19 mouse cellular contexts compared by ENCODE assay signal in genomic region chr19:60528602-60529001, GRCm38 (mm10). TPM values are rescaled to one million over a fixed set of nuclear protein-coding genes. Genes with fewer than 3 reads are reported as not detected.
A peak's percentile ranks its signal among the peaks of the same experiment; 100 is the strongest.
DNase-seq lines count a peak whose midpoint lies in the region; ATAC-seq and TF ChIP-seq lines count a peak whose summit lies in the region.
"Had no signal": no experiment of that assay in that cellular context is flagged by ENCODE, and none has a peak within 500 bp of the region (broad histone marks: within the 10 kb centered on the region; RNA-seq: fewer than 3 reads in every experiment).

No protein-coding gene starts in this region.

- peak overlapping the region; percentile 76 for H3K27ac ChIP-seq in MEL (ENCODE audit: control insufficient read depth, low read depth, low read length)

- DNase-seq in MEL (ENCODE audit: low read depth, low spot score), result peak; percentile 55
- DNase-seq: adrenal gland, adult 2 months; adrenal gland, adult 8-10 months; adrenal gland, postnatal 10 days; adrenal gland, postnatal 14 days; adrenal gland, postnatal 25 days; adrenal gland, postnatal 36 days; B cell, adult 2 months; cerebellum, adult 11 months; cerebellum, adult 11-12 months; cerebellum, adult 18-20 months; cerebellum, adult 2 months; cerebellum, adult 8-10 months had no signal

- peaks cover 23 to 33% of the 10 kb centered on the region in 2 experiments for H3K36me3 ChIP-seq in MEL (ENCODE audit: control insufficient read depth in 1 of 2, insufficient read depth in 2 of 2, low read length in 2 of 2)

- TF ChIP-seq POLR2A in MEL (IDR thresholded peaks at IDR 0.05; ENCODE audit: control insufficient read depth in 1 of 2, insufficient read depth in 1 of 2, low read depth in 1 of 2, low read length in 2 of 2, poor library complexity in 1 of 2), result no peak

- peak overlapping the region; percentile 6; the same call in 1 of the 2 replicates for H3K9ac ChIP-seq in MEL (ENCODE audit: control insufficient read depth, low read depth, low read length, poor library complexity, severe bottlenecking)

- H3K4me3 ChIP-seq in MEL (ENCODE audit: control insufficient read depth in 1 of 2, insufficient read depth in 1 of 2, low read depth in 2 of 2, low read length in 2 of 2), result no peak overlapping the region

- peaks cover 11 to 17% of the 10 kb centered on the region in 2 experiments for H3K4me1 ChIP-seq in MEL (ENCODE audit: control insufficient read depth in 1 of 2, insufficient read depth in 2 of 2, low read length in 2 of 2)

- TF ChIP-seq RAD21 in MEL (IDR thresholded peaks at IDR 0.05; ENCODE audit: low read depth, low read length), result no peak

- H3K27me3 ChIP-seq in MEL (ENCODE audit: control insufficient read depth in 1 of 2, insufficient read depth in 2 of 2, low read length in 2 of 2), result no peaks in the 10 kb centered on the region
- H3K27me3 ChIP-seq: CH12.LX, Patski had no signal

- ATAC-seq in erythroblast, adult 5-6 weeks (replicated peaks; ENCODE audit: low FRiP score, poor library complexity, severe bottlenecking), result no peak
- ATAC-seq: activated CD4-positive, CD25-positive, alpha-beta regulatory T cell, adult 4 months; CD4-positive, CD25-positive, alpha-beta regulatory T cell, adult 4 months; Patski had no signal

- no peak for TF ChIP-seq CTCF in MEL (IDR thresholded peaks at IDR 0.05 in 2 of 3, conservative IDR thresholded peaks at IDR 0.05 in 1 of 3; ENCODE audit: control insufficient read depth in 1 of 3, insufficient read depth in 1 of 3, low read depth in 2 of 3, low read length in 3 of 3, poor library complexity in 1 of 3, severe bottlenecking in 1 of 3)

- TF ChIP-seq EP300 in MEL (IDR thresholded peaks at IDR 0.05; ENCODE audit: low read depth in 1 of 2, low read length in 2 of 2), result peak; percentile 79 to 89

- no peaks in the 10 kb centered on the region for H3K9me3 ChIP-seq in MEL (replicated peaks; ENCODE audit: insufficient read depth, low read length)
- H3K9me3 ChIP-seq: G1E had no signal

- no peaks in the 10 kb centered on the region for H3K79me2 ChIP-seq in MEL (ENCODE audit: control insufficient read depth, insufficient read depth, low read length, poor library complexity)

TF ChIP-seq in MEL, 35 proteins besides CTCF, POLR2A, EP300 and RAD21:
- no peak for TF ChIP-seq MXI1 (IDR thresholded peaks at IDR 0.05; ENCODE audit: low read depth, low read length)
- TF ChIP-seq TCF12 (IDR thresholded peaks at IDR 0.05; ENCODE audit: low read depth, low read length), result peak; percentile 89
- TF ChIP-seq E2F4 (IDR thresholded peaks at IDR 0.05; ENCODE audit: borderline replicate concordance, low read depth, low read length), result no peak
- TF ChIP-seq ETS1 (IDR thresholded peaks at IDR 0.05; ENCODE audit: low read depth, low read length), result peak; percentile 70
- peak; percentile 71 for TF ChIP-seq RCOR1 (IDR thresholded peaks at IDR 0.05; ENCODE audit: low read depth, low read length)
- peak; percentile 50; the same call in 1 of the 2 replicates for TF ChIP-seq ZNF384 (IDR thresholded peaks at IDR 0.05; ENCODE audit: low read depth, low read length)
- TF ChIP-seq CHD2 (IDR thresholded peaks at IDR 0.05; ENCODE audit: low read length), result no peak; the same call in 1 of the 2 replicates
- no peak for TF ChIP-seq USF2 (IDR thresholded peaks at IDR 0.05; ENCODE audit: borderline replicate concordance in 1 of 2, insufficient read depth in 1 of 2, low read depth in 1 of 2, low read length in 2 of 2)
- TF ChIP-seq TAL1 (IDR thresholded peaks at IDR 0.05; ENCODE audit: low read length), result no peak; the same call in 1 of the 2 replicates
- TF ChIP-seq KAT2A (conservative IDR thresholded peaks at IDR 0.05; ENCODE audit: low read depth, low read length), result no peak
- peak; percentile 87 for TF ChIP-seq GATA1 (IDR thresholded peaks at IDR 0.05; ENCODE audit: low read depth, low read length)

RNA-seq across cellular contexts. Expression of gene Cacul1, which starts 52.2 kb away (rescaled TPM):
- 48.6 and 52.3 TPM in 2 replicates for total RNA-seq in MEL (2012; rRNA removed)
- polyA plus RNA-seq in MEL (2012; ENCODE audit: insufficient read depth in 1 of 2, insufficient read length in 2 of 2, low read depth in 1 of 2, low replicate concordance in 2 of 2, missing spikeins in 1 of 2), result 100 to 1,000 TPM in 1 of 2 experiments, 10 to 100 TPM in 1; 53.5 to 113 TPM
- 12.1 and 15.5 TPM in 2 replicates for total RNA-seq in erythroblast, adult 5-6 weeks (2015; ENCODE audit: low replicate concordance)
- 15.5 and 16.6 TPM in 2 replicates for total RNA-seq in erythroblast, adult 5-6 weeks (2017; ENCODE audit: low replicate concordance)
